Mouse (Mus musculus) C3H10T1/2 (cell line): Measurements from ENCODE around the gene Mical2. TPM values are rescaled to one million over a fixed set of nuclear protein-coding genes. Genes with fewer than 3 reads are reported as not detected.

ENCODE experiments used
- polyA plus RNA-seq, 2 experiments: library from polyadenylated mRNA; unstranded; fragments of >200 nt; fragmentation: generic; extraction: Trizol; gene quantifications; one replicate each; pipeline ENCODE4 v1.2.1; 2012; ENCODE audit warnings: missing spikeins in 2 of 2

Mical2 gene
- 10 to 100 TPM; 16.2 to 18.9 TPM for polyA plus RNA-seq

GRCm38 (mm10) chr7:112225615-112226262 is at the start of gene Mical2:
TSS of gene Mical2 (plus strand) at chr7:112225856.

GRCm38 (mm10) chr7:112427357-112428157 is 201.9 kb downstream of the Mical2 start, which contains the start of gene Parva:
TSS of gene Parva (plus strand) at chr7:112427505.

Other genes with a start within 250 kb of the Mical2 start
- 10 to 100 TPM in 1 of 2 experiments, 1 to 10 TPM in 1; 1.1 to 19.6 TPM for gene Usp47, start 202.4 kb upstream of the Mical2 start, polyA plus RNA-seq
- under 1 TPM in 1 of 2 experiments, not detected in 1; 0.46 TPM for gene Dkk3, start 66.8 kb upstream of the Mical2 start, polyA plus RNA-seq
- gene Parva, start 201.6 kb downstream of the Mical2 start, polyA plus RNA-seq: 100 to 1,000 TPM; 115 to 130 TPM